Mouse (Mus musculus): ENCODE results near the gene Prex1. TPM values are rescaled to one million over a fixed set of nuclear protein-coding genes. Genes with fewer than 3 reads are reported as not detected.
"Not testable (repeated sequence)": the region's sequence is repeated elsewhere in the genome, so short reads cannot be mapped to it uniquely, and the experiment has no call there.

Gene Prex1
- polyA plus RNA-seq (2015; fragmentation: Nextera tagmentation; extraction: Ambion mirVana), result 24.7 and 29.7 TPM in 2 replicates

DNA sequence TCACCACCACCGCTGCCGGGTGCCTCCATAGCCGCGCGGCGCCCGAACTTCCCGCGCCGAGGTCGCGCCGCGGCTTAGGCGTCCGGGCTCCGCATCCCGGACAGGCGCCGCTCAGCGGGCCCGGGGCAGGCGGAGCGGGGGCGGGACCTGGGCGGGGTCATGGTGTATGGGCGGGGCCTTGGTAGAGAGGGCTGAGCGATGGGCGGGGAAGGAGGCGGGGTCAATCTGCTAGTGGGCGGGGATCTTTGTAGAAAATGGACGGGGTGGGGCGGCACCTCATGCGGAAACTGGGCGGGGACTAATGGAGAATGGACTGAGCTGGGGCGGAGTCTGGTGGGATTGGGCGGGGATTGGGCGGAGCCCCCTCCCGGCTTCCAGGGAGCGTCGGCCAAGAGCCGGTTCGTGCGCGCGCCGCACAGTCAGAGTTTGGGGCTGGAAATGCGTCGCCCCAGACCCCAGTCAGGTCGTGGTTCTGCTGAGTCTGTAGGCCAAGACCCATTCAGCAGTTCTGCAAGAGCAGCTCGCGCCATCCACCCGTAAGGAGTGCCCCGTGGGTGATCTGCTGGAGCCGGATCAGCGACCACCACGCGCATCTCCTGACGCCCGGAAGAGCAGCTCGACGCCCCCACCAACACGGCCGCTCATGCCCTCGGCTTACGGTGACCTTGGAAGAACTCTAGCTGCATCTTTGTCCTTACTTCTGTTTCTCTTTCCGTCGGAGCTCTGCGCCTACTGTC, at the start of gene Prex1:
TSS of gene Prex1 (minus strand) at position 143 of the 737 bp plus-strand sequence.
- H3K4me2 ChIP-seq, result peak within 1 kb of the TSS; percentile 63
- peak; percentile 88 for ATAC-seq (ENCODE audit: low FRiP score)
- H3K27ac ChIP-seq, result peak within 1 kb of the TSS; percentile 79
- no peaks in the 10 kb centered on the region for H3K36me3 ChIP-seq
- H3K9me3 ChIP-seq, result no peaks in the 10 kb centered on the region
- peak within 1 kb of the TSS; percentile 78 for H3K9ac ChIP-seq
- H3K4me3 ChIP-seq, result peak within 1 kb of the TSS; percentile 58
- H3K4me1 ChIP-seq (replicated peaks), result peaks cover 46% of the 10 kb centered on the region
- 1% methylated on average over 52 of the region's 69 CpGs for WGBS
- no peaks in the 10 kb centered on the region for H3K27me3 ChIP-seq

DNA sequence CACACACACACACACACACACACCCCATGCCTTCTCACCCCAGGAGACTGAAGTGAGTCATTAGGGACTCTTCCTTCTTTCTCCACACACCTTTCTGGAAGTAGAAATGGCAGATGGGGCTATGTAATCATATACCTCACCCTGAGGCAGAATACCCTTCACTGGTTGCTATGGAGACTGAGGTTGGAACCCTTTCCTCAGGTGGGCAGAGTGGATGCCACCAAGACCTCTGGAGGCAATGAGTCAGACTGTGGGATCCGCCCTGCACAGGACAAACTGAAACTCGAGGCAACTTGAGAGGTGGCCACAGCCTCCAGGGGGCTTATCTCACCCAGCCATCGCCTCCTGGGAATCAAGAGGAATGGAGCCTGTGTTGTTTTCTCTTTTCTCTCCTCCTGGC, 44.3 kb upstream of the Prex1 start:
- 0 out of 2 replicates have a peak, but pooled peaks cover 3% of the 10 kb centered on the region for H3K27me3 ChIP-seq
- no peak overlapping the region for H3K4me2 ChIP-seq
- H3K9me3 ChIP-seq, result no peaks in the 10 kb centered on the region
- no peak overlapping the region for H3K9ac ChIP-seq
- H3K27ac ChIP-seq, result no peak overlapping the region
- ATAC-seq (ENCODE audit: low FRiP score), result no peak
- WGBS, result 32% methylated on average over 3 of the region's 3 CpGs
- H3K4me1 ChIP-seq (replicated peaks), result no peaks in the 10 kb centered on the region; the same call in 1 of the 2 replicates
- no peaks in the 10 kb centered on the region for H3K36me3 ChIP-seq
- H3K4me3 ChIP-seq, result no peak overlapping the region

- ATAC-seq (ENCODE audit: low FRiP score), result no peak
- Histone ChIP-seq H3K4me2 (no peak overlapping the region), H3K4me1 (replicated peaks) (no peaks in the 10 kb centered on the region; the same call in 1 of the 2 replicates), H3K9me3 (no peaks in the 10 kb centered on the region), H3K27me3 (0 out of 2 replicates have a peak, but pooled peaks cover 3% of the 10 kb centered on the region), H3K27ac (no peak overlapping the region), H3K9ac (no peak overlapping the region), H3K4me3 (no peak overlapping the region), H3K36me3 (no peaks in the 10 kb centered on the region)
- 93% methylated on average over 7 of the region's 7 CpGs for WGBS
Observed at GRCm38 (mm10) chr2:166754760-166755159, 41.1 kb upstream of the Prex1 start.

DNA sequence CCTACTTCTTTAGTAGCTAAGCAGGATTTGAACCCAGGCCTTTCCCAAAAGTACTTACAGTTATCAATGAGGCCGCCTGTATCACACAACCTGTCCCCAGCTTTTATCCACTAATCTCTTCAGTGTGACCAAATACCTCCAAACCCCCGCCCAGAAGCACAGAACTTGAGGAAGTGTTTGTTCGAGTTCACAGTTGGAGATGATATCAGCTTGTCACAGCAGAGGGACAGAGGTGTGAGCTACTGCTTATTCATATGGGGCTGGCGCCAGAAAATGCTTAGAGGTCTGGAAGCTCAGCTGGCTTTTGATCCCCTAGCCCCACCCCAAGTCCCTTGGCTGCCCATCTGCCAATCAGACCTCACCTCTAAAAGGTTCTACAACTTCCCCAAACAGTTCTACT, 40.6 kb upstream of the Prex1 start:
- Histone ChIP-seq H3K36me3 (no peaks in the 10 kb centered on the region), H3K27ac (no peak overlapping the region), H3K27me3 (0 out of 2 replicates have a peak, but pooled peaks cover 3% of the 10 kb centered on the region), H3K9me3 (no peaks in the 10 kb centered on the region), H3K4me3 (no peak overlapping the region), H3K4me2 (no peak overlapping the region), H3K4me1 (replicated peaks) (no peaks in the 10 kb centered on the region; the same call in 1 of the 2 replicates), H3K9ac (no peak overlapping the region)
- ATAC-seq (ENCODE audit: low FRiP score), result no peak
- 85% methylated on average over 4 of the region's 4 CpGs for WGBS

- no peaks in the 10 kb centered on the region for H3K4me1 ChIP-seq (replicated peaks)
- H3K27ac ChIP-seq, result no peak overlapping the region
- H3K9me3 ChIP-seq, result no peaks in the 10 kb centered on the region
- no peak overlapping the region for H3K4me3 ChIP-seq
- no peak overlapping the region for H3K4me2 ChIP-seq
- 95% methylated on average over 6 of the region's 6 CpGs for WGBS
- H3K9ac ChIP-seq, result no peak overlapping the region
- 0 out of 2 replicates have a peak, but pooled peaks cover 3% of the 10 kb centered on the region for H3K27me3 ChIP-seq
- no peaks in the 10 kb centered on the region for H3K36me3 ChIP-seq
- no peak for ATAC-seq (ENCODE audit: low FRiP score)
Observed at GRCm38 (mm10) chr2:166750620-166751191, 37.1 kb upstream of the Prex1 start.

DNA sequence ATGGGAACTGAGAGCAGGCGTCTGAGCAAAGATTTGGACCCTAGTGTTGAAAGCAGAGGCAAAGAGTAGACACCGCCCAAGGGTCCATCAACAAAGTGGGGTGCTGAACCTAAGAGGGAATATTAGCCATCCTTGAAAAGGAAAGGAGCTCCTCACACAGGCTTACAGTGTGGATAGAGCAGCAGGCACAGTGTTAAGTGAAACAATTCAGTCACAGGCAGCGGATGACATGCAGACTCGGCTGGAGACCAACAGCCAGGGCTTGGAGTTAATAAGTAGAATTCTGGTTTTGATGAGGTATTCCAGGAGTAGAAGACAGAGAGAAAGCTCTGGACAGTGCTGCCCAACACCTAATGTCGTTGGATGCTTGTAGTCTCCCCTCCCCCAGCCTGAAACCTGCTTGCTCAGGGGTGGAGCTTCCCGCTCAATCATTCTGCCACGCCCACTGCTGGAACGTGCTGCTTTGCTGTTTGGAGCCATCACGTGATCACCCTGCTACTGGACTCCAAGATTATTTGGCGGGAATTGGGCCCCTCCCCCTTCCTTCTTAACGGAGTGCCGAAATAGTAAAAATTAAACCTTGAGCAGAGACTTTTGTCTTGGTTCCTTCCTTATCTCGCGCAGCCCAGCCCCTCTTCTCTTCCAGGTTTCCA, 32.8 kb upstream of the Prex1 start:
- not testable (repeated sequence) for H3K4me1 ChIP-seq (replicated peaks); H3K27me3 ChIP-seq; ATAC-seq (ENCODE audit: low FRiP score); H3K36me3 ChIP-seq; H3K9ac ChIP-seq; H3K4me3 ChIP-seq; H3K4me2 ChIP-seq; H3K9me3 ChIP-seq; H3K27ac ChIP-seq
- 62% methylated on average over 14 of the region's 14 CpGs for WGBS

- ATAC-seq (ENCODE audit: low FRiP score), result no peak
- H3K4me3 ChIP-seq, result no peak overlapping the region
- H3K9ac ChIP-seq, result no peak overlapping the region
- H3K9me3 ChIP-seq, result no peaks in the 10 kb centered on the region
- 0 out of 2 replicates have a peak, but pooled peaks cover under 1% of the 10 kb centered on the region for H3K4me1 ChIP-seq (replicated peaks)
- no peaks in the 10 kb centered on the region for H3K27me3 ChIP-seq
- no peaks in the 10 kb centered on the region for H3K36me3 ChIP-seq
- 87% methylated on average over 9 of the region's 9 CpGs for WGBS
- H3K27ac ChIP-seq, result no peak overlapping the region
- no peak overlapping the region for H3K4me2 ChIP-seq
Observed at GRCm38 (mm10) chr2:166745849-166746248, 32.2 kb upstream of the Prex1 start.

GRCm38 (mm10) chr2:166744433-166744832, 30.8 kb upstream of the Prex1 start:
- Histone ChIP-seq H3K27me3 (no peaks in the 10 kb centered on the region), H3K9ac (no peak overlapping the region), H3K4me3 (no peak overlapping the region), H3K9me3 (no peaks in the 10 kb centered on the region), H3K36me3 (no peaks in the 10 kb centered on the region), H3K4me1 (replicated peaks) (0 out of 2 replicates have a peak, but pooled peaks cover 2% of the 10 kb centered on the region), H3K27ac (no peak overlapping the region), H3K4me2 (no peak overlapping the region)
- no peak for ATAC-seq (ENCODE audit: low FRiP score)
- WGBS, result 81% methylated on average over 7 of the region's 7 CpGs

GRCm38 (mm10) chr2:166743504-166743903, 29.9 kb upstream of the Prex1 start:
- Histone ChIP-seq H3K36me3 (no peaks in the 10 kb centered on the region), H3K9ac (no peak overlapping the region), H3K4me3 (no peak overlapping the region), H3K27me3 (no peaks in the 10 kb centered on the region), H3K27ac (no peak overlapping the region), H3K4me2 (no peak overlapping the region), H3K9me3 (no peaks in the 10 kb centered on the region), H3K4me1 (replicated peaks) (0 out of 2 replicates have a peak, but pooled peaks cover 2% of the 10 kb centered on the region)
- WGBS, result 34% methylated on average over 4 of the region's 4 CpGs
- ATAC-seq (ENCODE audit: low FRiP score), result no peak

DNA sequence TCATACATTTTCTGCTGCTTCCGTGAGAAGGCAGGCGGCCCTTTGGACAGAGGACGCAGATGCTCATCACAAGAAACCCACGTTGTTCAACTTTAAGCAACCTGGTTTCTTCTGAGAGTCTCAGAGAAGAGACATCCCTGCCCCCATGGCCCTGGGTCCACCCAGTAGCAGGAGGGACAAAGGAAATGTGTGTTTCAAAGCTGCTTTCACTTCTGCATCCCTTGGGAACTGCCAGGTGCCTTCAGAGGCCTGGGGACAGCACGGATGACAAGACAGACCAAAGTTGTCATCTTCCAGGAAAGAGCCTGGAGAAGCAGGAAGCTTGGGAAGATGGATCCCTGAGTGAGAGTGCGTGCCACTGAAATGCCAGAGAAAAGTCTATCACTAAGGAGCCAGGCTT, 27.8 kb upstream of the Prex1 start:
- WGBS, result 81% methylated on average over 6 of the region's 6 CpGs
- no peaks in the 10 kb centered on the region for H3K27me3 ChIP-seq
- no peaks in the 10 kb centered on the region for H3K9me3 ChIP-seq
- no peak overlapping the region for H3K27ac ChIP-seq
- no peak overlapping the region for H3K9ac ChIP-seq
- no peak for ATAC-seq (ENCODE audit: low FRiP score)
- H3K4me1 ChIP-seq (replicated peaks), result 0 out of 2 replicates have a peak, but pooled peaks cover 2% of the 10 kb centered on the region
- H3K4me2 ChIP-seq, result no peak overlapping the region
- no peak overlapping the region for H3K4me3 ChIP-seq
- H3K36me3 ChIP-seq, result no peaks in the 10 kb centered on the region

DNA sequence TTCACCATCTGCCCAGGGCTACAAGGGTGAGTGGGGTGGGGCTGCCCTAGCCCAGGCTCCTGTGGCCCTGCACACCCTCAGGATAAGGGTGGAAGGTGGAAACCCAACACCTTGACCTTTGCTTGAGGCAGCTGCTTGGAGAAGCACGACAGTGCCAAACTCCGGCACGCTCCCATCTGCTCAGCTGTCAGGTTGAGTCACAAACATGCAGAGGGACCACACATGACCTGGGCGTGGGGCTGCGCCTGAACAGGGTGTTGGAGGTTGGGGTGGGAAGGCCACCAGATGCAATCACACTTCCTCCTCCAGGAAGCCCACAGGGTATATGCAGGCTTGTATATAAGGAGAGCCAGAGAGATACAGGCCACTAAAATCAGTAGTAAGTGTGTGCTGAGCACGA, 26.8 kb upstream of the Prex1 start:
- WGBS, result 81% methylated on average over 6 of the region's 6 CpGs

GRCm38 (mm10) chr2:166737307-166737706, 23.7 kb upstream of the Prex1 start:
- Histone ChIP-seq H3K4me3 (no peak overlapping the region), H3K4me1 (replicated peaks) (peaks cover 9% of the 10 kb centered on the region; the same call in 1 of the 2 replicates), H3K9ac (no peak overlapping the region), H3K9me3 (no peaks in the 10 kb centered on the region), H3K27me3 (no peaks in the 10 kb centered on the region), H3K27ac (no peak overlapping the region), H3K36me3 (no peaks in the 10 kb centered on the region), H3K4me2 (no peak overlapping the region)
- ATAC-seq (ENCODE audit: low FRiP score), result no peak
- 69% methylated on average over 7 of the region's 7 CpGs for WGBS

More for the DNA sequence above, 26.8 kb upstream of the Prex1 start:
- peaks cover 7% of the 10 kb centered on the region; the same call in 1 of the 2 replicates for H3K4me1 ChIP-seq (replicated peaks)
- H3K27ac ChIP-seq, result no peak overlapping the region
- H3K4me3 ChIP-seq, result no peak overlapping the region
- H3K36me3 ChIP-seq, result no peaks in the 10 kb centered on the region
- no peaks in the 10 kb centered on the region for H3K9me3 ChIP-seq
- ATAC-seq (ENCODE audit: low FRiP score), result no peak
- H3K27me3 ChIP-seq, result no peaks in the 10 kb centered on the region
- H3K4me2 ChIP-seq, result no peak overlapping the region
- H3K9ac ChIP-seq, result no peak overlapping the region
